Mouse (Mus musculus) heart, adult 2 months (tissue): ENCODE measurements around the gene Cacna2d1.

Experiments
- CTCF ChIP-seq: fragments of 200-600 bp; IDR thresholded peaks from 2 replicates; pipeline ENCODE4 v1.8.1; 2022; ENCODE audit warnings: antibody characterized with exemption, mild to moderate bottlenecking, moderate library complexity
- EP300 ChIP-seq: fragments of 200-500 bp; IDR thresholded peaks from 2 replicates; pipeline ENCODE4 v1.6.1; 2011; ENCODE audit warnings: low read depth, low read length, control low read depth; ENCODE audit not compliant: insufficient read depth

DNA sequence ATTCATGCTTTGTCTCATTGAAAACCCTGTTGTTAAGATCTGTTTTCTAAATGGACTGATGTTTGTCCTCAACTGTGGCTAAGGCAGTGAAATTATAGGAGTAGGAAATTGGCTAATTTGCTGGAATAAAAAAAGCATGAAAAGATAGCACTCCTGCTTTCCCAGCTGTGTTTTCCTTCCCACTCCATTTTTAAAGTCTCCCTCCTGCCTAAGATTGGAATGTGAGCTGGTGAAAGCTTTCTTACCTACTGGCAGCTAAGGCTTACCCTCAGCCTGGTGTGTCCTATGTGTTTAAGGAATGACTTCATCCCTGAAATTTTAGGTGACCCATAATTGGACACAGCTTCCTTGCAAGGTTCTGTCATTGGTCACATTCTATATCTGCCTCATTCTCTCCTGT is 40.2 kb downstream of the Cacna2d1 start:
- TF ChIP-seq EP300, result no peak
- TF ChIP-seq CTCF, result no peak
